Mouse (Mus musculus) lung, adult 2 months (tissue): ENCODE results near the gene Pax8. TPM values are rescaled to one million over a fixed set of nuclear protein-coding genes. Genes with fewer than 3 reads are reported as not detected.

ENCODE experiments used
- DNase-seq: peaks from one replicate; pipeline ENCODE4 v3.0.0; 2022
- H3K4me1 ChIP-seq: fragments of 200-500 bp; 2 replicates; pipeline ENCODE4 v1.6.1; 2011; ENCODE audit warnings: low read length; ENCODE audit not compliant: control insufficient read depth, insufficient read depth
- H3K4me3 ChIP-seq: fragments of 200-500 bp; replicated peaks from 2 replicates; pipeline ENCODE3; 2011; ENCODE audit warnings: low read depth, mild to moderate bottlenecking, control low read depth, low read length; ENCODE audit errors: extremely low read depth
- CTCF ChIP-seq: fragments of 200-500 bp; IDR thresholded peaks from 2 replicates; pipeline ENCODE4 v1.5.1; 2011; ENCODE audit warnings: mild to moderate bottlenecking, low read length, control low read depth; ENCODE audit not compliant: insufficient read depth
- POLR2A ChIP-seq: fragments of 200-500 bp; IDR thresholded peaks from 2 replicates; pipeline ENCODE4 v1.6.1; 2011; ENCODE audit warnings: low read depth, mild to moderate bottlenecking, control low read depth, low read length, borderline replicate concordance; ENCODE audit errors: extremely low read depth
- WGBS: fragments of 180-500 bp; shearing (Covaris S2); methylation state at CpG from one replicate; pipeline ENCODE4 v1.1.7; 2018; 5-methylcytosine and 5-hydroxymethylcytosine counted together
- polyA plus RNA-seq: library from polyadenylated mRNA; depleted of rRNA; stranded (reverse); fragments of >200 nt; gene quantifications from 2 replicates; pipeline ENCODE4 v1.2.3, GENCODE M21; 2012

Pax8 gene
- polyA plus RNA-seq, 1 experiment, result not detected

DNA sequence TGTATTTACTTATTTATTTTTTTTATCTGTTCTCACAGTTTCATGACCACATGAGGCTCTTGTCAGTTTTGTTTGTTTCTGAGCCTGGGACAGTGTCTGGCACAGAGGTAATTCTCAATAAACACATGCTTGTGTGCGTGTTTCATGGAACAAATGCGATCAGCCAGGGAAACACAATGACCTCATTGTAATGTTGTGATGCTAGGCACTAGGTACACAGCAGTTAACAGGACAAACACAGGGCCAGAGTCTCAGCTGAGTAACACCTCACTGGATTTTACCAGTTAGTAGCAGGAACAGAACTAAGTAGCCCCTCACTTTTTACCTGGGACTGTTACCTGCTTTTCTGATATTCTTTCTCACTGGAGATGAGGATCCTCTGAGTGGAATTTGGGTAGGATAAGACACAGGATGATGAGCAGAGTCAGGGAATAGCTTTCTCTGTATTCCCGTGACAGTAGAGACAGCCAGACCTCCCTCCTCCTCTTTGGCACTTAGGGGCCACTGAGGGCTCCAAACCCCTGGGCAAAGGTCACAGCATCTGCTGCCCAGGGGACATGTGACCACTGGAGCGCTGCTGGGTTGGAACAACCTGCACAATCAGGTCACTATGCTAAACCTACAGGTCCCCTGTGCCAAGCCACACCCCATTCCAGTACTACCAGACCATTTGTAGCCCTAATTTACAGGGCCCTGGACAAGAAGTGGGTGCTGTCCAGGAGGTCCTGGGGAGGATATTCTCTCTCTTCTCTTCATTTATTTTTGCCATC is 11.8 kb upstream of the Pax8 start:
- Histone ChIP-seq H3K4me1 (no peaks in the 10 kb centered on the region), H3K4me3 (no peak overlapping the region)
- WGBS, result 60% methylated on average over 4 of the region's 4 CpGs
- no peak for DNase-seq
- TF ChIP-seq POLR2A (no peak), CTCF (no peak)

DNA sequence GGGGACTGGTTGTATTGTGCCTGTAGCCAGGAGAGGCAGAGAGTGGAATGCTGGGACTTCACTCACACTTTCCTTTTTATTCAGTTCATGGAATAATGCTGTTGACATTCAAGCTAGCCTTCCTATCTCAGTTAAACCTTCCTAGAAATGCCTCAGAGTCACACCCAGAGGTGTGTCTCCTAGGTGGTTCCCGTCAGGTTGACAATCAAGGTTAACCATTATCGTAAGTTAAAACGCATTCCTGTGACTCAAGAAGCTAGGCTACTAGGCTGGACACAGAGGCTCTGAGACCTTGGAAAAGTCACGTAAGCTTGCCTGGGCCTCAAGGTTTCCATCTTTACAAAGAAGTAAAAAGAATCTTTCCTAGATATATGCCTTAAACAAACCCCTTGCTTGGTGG is 10.0 kb upstream of the Pax8 start:
- Histone ChIP-seq H3K4me1 (no peaks in the 10 kb centered on the region), H3K4me3 (no peak overlapping the region)
- TF ChIP-seq POLR2A, result no peak
- no peak for TF ChIP-seq CTCF
- no peak for DNase-seq
- WGBS, result 79% methylated on average over 4 of the region's 4 CpGs

DNA sequence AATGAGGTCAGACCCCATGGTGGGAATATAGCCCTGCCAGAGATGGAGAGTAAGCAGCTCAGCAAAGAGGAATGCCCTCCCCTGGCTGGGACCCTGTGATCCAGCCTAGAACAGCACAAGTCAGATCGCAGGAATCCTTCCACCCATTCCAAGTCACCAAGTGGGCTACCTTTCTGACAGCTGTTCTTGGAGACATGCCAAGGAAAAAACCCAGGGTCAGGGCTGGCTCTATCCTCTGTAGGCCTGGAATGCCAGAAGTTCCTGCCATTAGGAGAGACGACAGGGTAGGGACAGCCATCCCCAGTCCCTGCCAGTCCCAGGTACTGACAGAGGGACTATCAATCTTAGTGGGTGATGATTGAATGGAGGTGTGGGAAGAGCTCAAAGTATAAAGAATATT is 4.5 kb upstream of the Pax8 start:
- H3K4me3 ChIP-seq, result no peak overlapping the region
- no peak for DNase-seq
- H3K4me1 ChIP-seq, result no peaks in the 10 kb centered on the region
- no peak for TF ChIP-seq POLR2A
- TF ChIP-seq CTCF, result no peak
- WGBS, result 46% methylated on average over 2 of the region's 2 CpGs

DNA sequence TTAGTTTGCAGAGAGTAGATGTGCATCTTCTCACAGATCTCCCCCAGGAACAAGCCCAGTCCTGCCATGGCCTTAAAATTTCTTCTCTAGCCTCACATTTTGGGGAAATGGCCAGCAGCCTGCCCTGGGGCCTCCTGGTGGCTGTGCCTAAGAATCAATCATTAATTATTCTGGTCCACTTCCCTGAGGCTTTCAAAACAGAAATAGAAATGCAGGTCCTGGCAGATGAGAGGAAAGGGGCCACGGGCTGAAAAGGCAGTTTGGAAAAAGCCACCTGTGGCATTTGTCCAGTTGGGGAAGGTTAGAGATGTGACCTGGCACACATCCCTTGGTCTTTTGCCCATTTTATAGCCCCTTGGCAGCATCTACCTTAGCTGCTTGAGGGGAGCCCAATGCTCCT is 3.8 kb upstream of the Pax8 start:
- DNase-seq, result no peak
- Histone ChIP-seq H3K4me3 (no peak overlapping the region), H3K4me1 (no peaks in the 10 kb centered on the region)
- TF ChIP-seq CTCF, result no peak
- WGBS, result 13% methylated on average over 1 of the region's 1 CpGs

DNA sequence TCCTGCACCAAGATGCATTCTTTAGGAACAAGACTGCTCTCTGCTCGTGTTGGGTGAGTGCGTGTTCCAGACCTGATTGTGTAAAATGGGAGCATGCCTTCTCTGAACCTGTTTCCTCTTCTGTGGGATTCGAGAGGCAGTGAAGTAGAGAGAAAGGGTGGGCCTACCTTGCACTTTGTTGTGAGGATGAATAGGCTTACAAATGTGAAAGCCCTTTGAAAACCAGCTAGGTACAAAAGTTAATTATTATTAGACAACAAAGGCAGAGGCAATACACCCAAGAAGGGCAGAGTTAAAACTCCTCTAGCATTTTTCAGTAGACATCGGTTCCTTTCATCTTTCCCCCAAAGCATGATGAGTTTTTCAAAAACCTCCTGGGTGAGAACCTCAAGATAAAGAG is 3.2 kb upstream of the Pax8 start:
- H3K4me3 ChIP-seq, result no peak overlapping the region
- no peak for TF ChIP-seq CTCF
- no peak for TF ChIP-seq POLR2A
- no peak for DNase-seq
- WGBS, result 67% methylated on average over 4 of the region's 4 CpGs
- H3K4me1 ChIP-seq, result no peaks in the 10 kb centered on the region

DNA sequence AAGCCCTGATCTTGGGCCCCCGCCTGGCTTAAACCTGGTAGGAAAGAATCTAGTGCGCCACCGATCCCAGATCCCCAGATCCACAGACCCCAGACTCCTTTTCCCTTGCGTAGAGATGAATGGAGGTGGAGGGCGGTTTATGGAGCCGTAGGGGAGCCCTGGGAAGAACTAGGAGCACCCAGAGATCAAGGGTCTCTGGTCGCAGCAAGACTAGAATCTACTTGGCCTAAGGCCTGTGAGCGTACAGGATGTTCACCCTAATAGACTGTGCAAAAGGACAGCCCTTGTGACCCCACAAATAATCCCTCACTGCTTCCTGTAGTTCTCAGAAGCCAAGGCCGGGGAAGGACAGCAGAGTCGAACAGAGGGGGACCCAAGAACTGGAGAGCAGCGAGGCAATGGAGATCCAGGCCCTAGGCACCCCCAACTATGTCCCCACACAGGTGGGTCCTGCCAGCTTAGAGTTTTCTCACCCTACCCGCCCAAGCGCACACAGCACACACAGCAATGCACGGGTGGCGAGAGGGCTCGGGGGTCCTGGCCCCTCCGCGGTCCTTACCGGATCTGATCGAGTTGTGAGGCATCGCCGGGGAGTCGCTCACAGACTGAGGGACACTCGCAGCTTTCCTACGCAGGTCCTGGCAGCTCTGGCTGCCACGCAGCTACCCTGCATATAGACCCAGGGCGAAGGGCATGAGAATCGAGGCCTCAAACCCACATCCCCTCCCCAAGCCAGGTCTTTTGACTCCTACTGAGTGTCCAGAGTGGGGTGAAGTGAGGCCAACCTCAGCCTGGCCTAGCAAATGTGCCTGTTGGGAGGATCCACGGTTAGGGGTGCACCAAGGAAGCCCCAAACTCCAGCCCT is 653 bp downstream of the Pax8 start:
- no peaks in the 10 kb centered on the region for H3K4me1 ChIP-seq
- no peak for DNase-seq
- TF ChIP-seq CTCF (no peak), POLR2A (no peak)
- H3K4me3 ChIP-seq, result no peak overlapping the region
- 51% methylated on average over 29 of the region's 29 CpGs for WGBS

DNA sequence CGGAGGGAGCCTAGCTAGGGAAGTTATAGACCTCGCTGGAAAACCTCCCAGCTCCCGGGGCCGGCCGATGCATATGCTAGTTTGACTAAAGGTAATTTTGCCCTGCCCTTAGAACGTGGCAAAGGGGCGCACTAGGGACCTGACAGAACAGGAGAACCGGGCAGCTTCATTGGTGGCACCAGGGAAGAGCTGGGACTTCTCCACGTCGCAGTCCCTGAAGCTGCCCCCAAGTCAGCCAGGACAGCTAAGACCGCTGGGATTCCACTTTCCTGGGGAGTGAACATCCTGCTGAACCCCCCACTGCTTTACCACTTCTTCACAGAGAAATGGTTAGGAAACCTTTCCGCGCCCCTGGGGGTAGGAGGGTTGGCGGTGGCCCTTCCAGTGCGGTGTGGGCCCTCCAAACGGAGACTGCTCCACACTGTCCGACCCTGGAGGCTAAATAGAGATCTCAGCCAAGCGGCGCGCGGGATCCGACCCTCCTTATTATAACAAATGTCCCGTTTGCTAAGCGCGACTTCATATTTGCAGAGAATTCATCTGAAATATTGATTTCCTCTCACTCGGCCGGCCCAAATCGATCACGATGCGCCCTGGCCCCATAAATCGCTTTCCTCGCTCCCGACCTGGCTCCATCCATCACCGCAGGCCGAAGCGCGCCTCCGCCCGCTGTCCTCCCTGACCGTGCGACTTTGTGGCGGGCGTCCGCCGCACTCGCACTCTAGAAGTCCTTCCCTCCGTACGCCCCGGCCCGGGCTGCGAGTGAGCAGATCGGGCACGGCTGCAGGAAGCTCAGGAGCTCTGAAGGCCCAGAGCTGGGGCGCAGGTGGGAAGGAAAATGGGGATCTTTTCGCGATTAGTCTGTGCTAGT is 1.5 kb downstream of the Pax8 start:
- no peak for DNase-seq
- TF ChIP-seq POLR2A (no peak), CTCF (no peak)
- WGBS, result 10% methylated on average over 56 of the region's 56 CpGs
- Histone ChIP-seq H3K4me3 (no peak overlapping the region), H3K4me1 (no peaks in the 10 kb centered on the region; the same call in 1 of the 2 replicates)

DNA sequence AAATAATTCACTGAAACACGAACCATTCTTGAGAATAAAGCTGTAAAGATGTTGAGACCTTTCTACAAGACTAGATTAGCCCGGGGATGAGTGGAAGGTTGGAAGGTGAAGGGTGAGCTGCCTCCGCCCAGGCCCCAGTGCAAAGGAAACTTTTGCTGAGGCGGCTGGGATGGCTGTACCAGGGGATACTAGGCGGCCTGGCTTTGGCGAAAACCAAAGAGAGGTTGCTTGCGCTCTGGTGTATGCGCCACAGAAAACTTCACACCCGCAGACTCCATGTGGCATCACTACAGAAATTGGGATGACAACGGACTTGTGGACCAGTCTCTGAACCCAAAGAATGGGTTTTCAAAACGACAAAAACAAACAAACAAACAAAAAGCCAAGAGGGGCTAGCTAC is 2.7 kb downstream of the Pax8 start:
- Histone ChIP-seq H3K4me3 (no peak overlapping the region), H3K4me1 (peaks cover 5% of the 10 kb centered on the region)
- 34% methylated on average over 11 of the region's 11 CpGs for WGBS
- TF ChIP-seq CTCF (no peak), POLR2A (no peak)
- DNase-seq, result no peak

DNA sequence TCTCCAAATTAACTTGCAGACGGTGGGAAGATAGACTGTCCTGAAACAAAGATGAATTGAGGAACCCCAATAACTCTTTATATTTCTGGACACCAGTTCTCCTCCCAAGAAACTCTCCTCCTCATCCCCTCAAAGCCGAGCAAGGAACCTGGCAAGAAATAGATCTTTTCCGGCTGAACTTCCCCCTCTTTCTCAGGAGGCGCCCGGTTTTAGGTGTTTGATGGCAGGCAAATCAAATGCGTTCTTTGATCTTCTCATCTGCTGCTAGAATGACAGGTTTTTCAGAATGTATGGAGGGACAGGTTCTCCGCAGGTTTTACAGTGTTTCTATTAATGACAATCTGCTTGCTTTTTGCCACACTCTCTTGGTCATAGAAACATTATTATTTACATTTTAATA is 3.3 kb downstream of the Pax8 start:
- DNase-seq, result no peak
- TF ChIP-seq POLR2A (no peak), CTCF (no peak)
- Histone ChIP-seq H3K4me3 (no peak overlapping the region), H3K4me1 (peaks cover 9% of the 10 kb centered on the region)
- 31% methylated on average over 7 of the region's 7 CpGs for WGBS
